Mouse (Mus musculus) kidney, postnatal 0 days (tissue): Measurements from ENCODE around the gene Exoc6. TPM values are rescaled to one million over a fixed set of nuclear protein-coding genes. Genes with fewer than 3 reads are reported as not detected.
A peak's percentile ranks its signal among the peaks of the same experiment; 100 is the strongest.

Source experiments
- ATAC-seq: fragments of 200-750 bp; cut with Nextera tagmentation; replicated peaks from 2 replicates; pipeline ENCODE4 v1.8.0; 2017; ENCODE audit warnings: low read depth, moderate number of reproducible peaks, moderate TSS enrichment, moderate library complexity; ENCODE audit not compliant: low FRiP score
- DNase-seq: peaks from one replicate; pipeline ENCODE4 v3.0.0-alpha.2; 2016; ENCODE audit warnings: low spot score
- H3K27ac ChIP-seq: fragments of 300-500 bp; sonication (generic); 2 replicates; pipeline ENCODE4 v1.5.1; 2014; ENCODE audit warnings: mild to moderate bottlenecking
- H3K27me3 ChIP-seq: fragments of 300-500 bp; sonication (generic); 2 replicates; pipeline ENCODE4 v1.6.1; 2014; ENCODE audit warnings: low read length, mixed read lengths; ENCODE audit not compliant: insufficient read depth
- H3K36me3 ChIP-seq: fragments of 300-500 bp; sonication (generic); 2 replicates; pipeline ENCODE4 v1.6.1; 2014; ENCODE audit warnings: low read length, mixed read lengths; ENCODE audit not compliant: insufficient read depth
- H3K4me1 ChIP-seq: fragments of 300-500 bp; sonication (generic); replicated peaks from 2 replicates; pipeline ENCODE4 v1.6.1; 2014; ENCODE audit warnings: antibody characterized with exemption, low read length, mixed read lengths; ENCODE audit not compliant: insufficient read depth
- H3K4me2 ChIP-seq: fragments of 300-500 bp; sonication (generic); 2 replicates; pipeline ENCODE4 v1.6.1; 2014; ENCODE audit warnings: mild to moderate bottlenecking, low read length, moderate library complexity, mixed read lengths
- H3K4me3 ChIP-seq: fragments of 300-500 bp; sonication (generic); replicated peaks from 2 replicates; pipeline ENCODE4 v1.5.1; 2014; ENCODE audit warnings: low read depth, low read length
- H3K9ac ChIP-seq: fragments of 300-500 bp; sonication (generic); 2 replicates; pipeline ENCODE4 v1.6.1; 2014; ENCODE audit warnings: low read depth, low read length
- H3K9me3 ChIP-seq: fragments of 300-500 bp; sonication (generic); replicated peaks from 2 replicates; pipeline ENCODE4 v1.6.1; 2016; ENCODE audit warnings: low read length, inconsistent platforms, mixed read lengths
- CTCF ChIP-seq: IDR thresholded peaks from 2 replicates; pipeline ENCODE4 v1.5.1; 2016; ENCODE audit warnings: antibody characterized with exemption, low read depth, mild to moderate bottlenecking, moderate library complexity
- WGBS: fragments of 180-500 bp; shearing (Covaris S2); extraction: QIAGEN DNeasy Blood & Tissue Kit; methylation state at CpG from one replicate; pipeline ENCODE4 v1.1.7; 2014; 5-methylcytosine and 5-hydroxymethylcytosine counted together
- polyA plus RNA-seq: library from polyadenylated mRNA; unstranded; fragments of >200 nt; fragmentation: Nextera tagmentation; extraction: Ambion mirVana; gene quantifications from 2 replicates; pipeline ENCODE4 v1.2.1, GENCODE M21; 2015

Gene Exoc6
- polyA plus RNA-seq, 1 experiment from 2014 or later = 28.1 TPM

GRCm38 (mm10) chr19:37585210-37585609 is 35.0 kb downstream of the Exoc6 start:
- 20% methylated on average over 14 of the region's 14 CpGs for WGBS
- Histone ChIP-seq H3K36me3 (peaks cover 4% of the 10 kb centered on the region; the same call in 1 of the 2 replicates), H3K4me2 (peak overlapping the region; percentile 18), H3K4me3 (no peak overlapping the region), H3K9ac (no peak overlapping the region), H3K27me3 (no peaks in the 10 kb centered on the region), H3K9me3 (no peaks in the 10 kb centered on the region), H3K27ac (no peak overlapping the region), H3K4me1 (no peaks in the 10 kb centered on the region)
- ATAC-seq (no peak), DNase-seq (peak; percentile 54)
- TF ChIP-seq CTCF = no peak

- no peaks in the 10 kb centered on the region for H3K27me3 ChIP-seq
- H3K27ac ChIP-seq = no peak overlapping the region
- no peaks in the 10 kb centered on the region for H3K4me1 ChIP-seq
- no peak for TF ChIP-seq CTCF
- H3K9ac ChIP-seq = no peak overlapping the region
- 49% methylated on average over 8 of the region's 8 CpGs for WGBS
- no peak for DNase-seq
- peak overlapping the region; percentile 18; the same call in 1 of the 2 replicates for H3K4me2 ChIP-seq
- H3K4me3 ChIP-seq = no peak overlapping the region
- peaks cover 4% of the 10 kb centered on the region; the same call in 1 of the 2 replicates for H3K36me3 ChIP-seq
- ATAC-seq = no peak
- H3K9me3 ChIP-seq = no peaks in the 10 kb centered on the region
These were observed 35.5 kb downstream of the Exoc6 start for GRCm38 (mm10) chr19:37585684-37586083.

GRCm38 (mm10) chr19:37590544-37590943 is 40.3 kb downstream of the Exoc6 start:
- H3K4me2 ChIP-seq = no peak overlapping the region
- H3K27me3 ChIP-seq = no peaks in the 10 kb centered on the region
- H3K4me3 ChIP-seq = no peak overlapping the region
- H3K4me1 ChIP-seq = no peaks in the 10 kb centered on the region
- H3K9ac ChIP-seq = no peak overlapping the region
- no peak overlapping the region for H3K27ac ChIP-seq
- ATAC-seq (no peak), DNase-seq (no peak)
- H3K9me3 ChIP-seq = no peaks in the 10 kb centered on the region
- TF ChIP-seq CTCF = no peak
- H3K36me3 ChIP-seq = peaks cover 8% of the 10 kb centered on the region; the same call in 1 of the 2 replicates
- 93% methylated on average over 7 of the region's 7 CpGs for WGBS

- peak; percentile 62 for TF ChIP-seq CTCF
- 38% methylated on average over 22 of the region's 22 CpGs for WGBS
- H3K27ac ChIP-seq = no peak overlapping the region
- 0 out of 2 replicates have a peak, but pooled peaks cover 3% of the 10 kb centered on the region for H3K36me3 ChIP-seq
- no peaks in the 10 kb centered on the region for H3K4me1 ChIP-seq
- peak; percentile 80 for DNase-seq
- no peaks in the 10 kb centered on the region for H3K27me3 ChIP-seq
- no peaks in the 10 kb centered on the region for H3K9me3 ChIP-seq
- H3K4me3 ChIP-seq = no peak overlapping the region
- H3K4me2 ChIP-seq = no peak overlapping the region
- no peak for ATAC-seq
- H3K9ac ChIP-seq = no peak overlapping the region
These were observed 52.0 kb downstream of the Exoc6 start for GRCm38 (mm10) chr19:37601968-37602848.

GRCm38 (mm10) chr19:37609991-37610390 is 59.8 kb downstream of the Exoc6 start:
- no peaks in the 10 kb centered on the region for H3K4me1 ChIP-seq
- H3K9ac ChIP-seq = no peak overlapping the region
- no peak for DNase-seq
- H3K9me3 ChIP-seq = no peaks in the 10 kb centered on the region
- ATAC-seq = no peak
- H3K27ac ChIP-seq = no peak overlapping the region
- 68% methylated on average over 7 of the region's 7 CpGs for WGBS
- no peak overlapping the region for H3K4me3 ChIP-seq
- no peak for TF ChIP-seq CTCF
- H3K36me3 ChIP-seq = 0 out of 2 replicates have a peak, but pooled peaks cover under 1% of the 10 kb centered on the region
- no peaks in the 10 kb centered on the region for H3K27me3 ChIP-seq
- no peak overlapping the region for H3K4me2 ChIP-seq

GRCm38 (mm10) chr19:37612893-37613292 is 62.7 kb downstream of the Exoc6 start:
- Histone ChIP-seq H3K36me3 (0 out of 2 replicates have a peak, but pooled peaks cover 2% of the 10 kb centered on the region), H3K4me3 (no peak overlapping the region), H3K4me2 (no peak overlapping the region), H3K27ac (no peak overlapping the region), H3K4me1 (no peaks in the 10 kb centered on the region), H3K9me3 (no peaks in the 10 kb centered on the region), H3K27me3 (no peaks in the 10 kb centered on the region), H3K9ac (no peak overlapping the region)
- WGBS = 66% methylated on average over 7 of the region's 7 CpGs
- no peak for TF ChIP-seq CTCF
- no peak for ATAC-seq
- DNase-seq = no peak
